In genomic region chr1:87264134-87265006, GRCm38 (mm10) we compare ENCODE assay signal across 8 mouse cellular contexts. TPM values are rescaled to one million over a fixed set of nuclear protein-coding genes. Genes with fewer than 3 reads are reported as not detected.
DNase-seq lines count a peak whose midpoint lies in the region; ATAC-seq and TF ChIP-seq lines count a peak whose summit lies in the region.

Efhd1 (plus strand) TSS chr1:87264363.

- H3K4me1 ChIP-seq in spleen, adult 2 months (ENCODE audit: control insufficient read depth, insufficient read depth, insufficient read length): peaks cover 7% of the 10 kb centered on the region
- no peaks in the 10 kb centered on the region; the same call in 1 of the 2 replicates for H3K4me1 ChIP-seq in intestine, postnatal 0 days (replicated peaks; ENCODE audit: control insufficient read depth, insufficient read depth, low read length)
- peaks cover 11% of the 10 kb centered on the region; the same call in 1 of the 2 replicates for H3K4me1 ChIP-seq in liver, embryonic 12.5 days
- peaks cover 30% of the 10 kb centered on the region for H3K4me1 ChIP-seq in neural tube, embryonic 15.5 days

- H3K4me2 ChIP-seq in intestine, postnatal 0 days (replicated peaks; ENCODE audit: low read depth): peak within 1 kb of the TSS; percentile 87
- H3K4me2 ChIP-seq in liver, embryonic 12.5 days: peak within 1 kb of the TSS; percentile 69
- H3K4me2 ChIP-seq in neural tube, embryonic 15.5 days: peak within 1 kb of the TSS; percentile 99

- no peak for TF ChIP-seq POLR2A in spleen, adult 2 months (IDR thresholded peaks at IDR 0.05; ENCODE audit: low read depth, low read length)

- WGBS in spleen, adult 2 months: 1% methylated on average over 70 of the region's 70 CpGs
- WGBS in intestine, postnatal 0 days: under 1% methylated on average over 70 of the region's 70 CpGs
- WGBS in liver, embryonic 12.5 days (ENCODE audit: insufficient replicate concordance): under 1% methylated on average over 70 of the region's 70 CpGs
- WGBS in neural tube, embryonic 15.5 days: under 1% methylated on average over 70 of the region's 70 CpGs

- TF ChIP-seq CTCF in spleen, adult 2 months (IDR thresholded peaks at IDR 0.05; ENCODE audit: extremely low read depth, insufficient read depth, insufficient read length, insufficient replicate concordance): no peak
- TF ChIP-seq CTCF in intestine, postnatal 0 days (IDR thresholded peaks at IDR 0.05; ENCODE audit: low read depth): no peak

- DNase-seq in spleen, adult 2 months (ENCODE audit: low read depth in 1 of 2, low spot score in 2 of 2): no peak
- no peak for DNase-seq in spleen, postnatal 14 days (ENCODE audit: low spot score in 2 of 2)
- peak; percentile 39 for DNase-seq in brain, adult 2 months (ENCODE audit: low read depth, low spot score)
- peak; percentile 38 to 52 for DNase-seq in gastrocnemius, postnatal 36 days
- DNase-seq in frontal cortex, postnatal 25 days (ENCODE audit: low spot score in 2 of 2): no peak

- peaks cover 9% of the 10 kb centered on the region; the same call in 1 of the 2 replicates for H3K27me3 ChIP-seq in spleen, adult 2 months (ENCODE audit: control insufficient read depth, insufficient read depth, low read length)
- peaks cover 68% of the 10 kb centered on the region for H3K27me3 ChIP-seq in intestine, postnatal 0 days (replicated peaks; ENCODE audit: control insufficient read depth, insufficient read depth, low read length)
- peaks cover 100% of the 10 kb centered on the region for H3K27me3 ChIP-seq in liver, embryonic 12.5 days (replicated peaks)
- peaks cover 59% of the 10 kb centered on the region for H3K27me3 ChIP-seq in neural tube, embryonic 15.5 days (replicated peaks)

- intact Hi-C loops in gastrocnemius, postnatal 36 days (cut with DNase I): no loop called here

- no peaks in the 10 kb centered on the region for H3K9me3 ChIP-seq in intestine, postnatal 0 days (ENCODE audit: control insufficient read depth)
- no peaks in the 10 kb centered on the region for H3K9me3 ChIP-seq in liver, embryonic 12.5 days (replicated peaks)
- no peaks in the 10 kb centered on the region for H3K9me3 ChIP-seq in neural tube, embryonic 15.5 days (replicated peaks)

- H3K27ac ChIP-seq in spleen, adult 2 months (ENCODE audit: insufficient read depth, low read length): 0 out of 2 replicates have a peak within 1 kb of the TSS, but pooled peaks have one; percentile 17
- H3K27ac ChIP-seq in intestine, postnatal 0 days (ENCODE audit: low read depth, low read length): no peak within 1 kb of the TSS
- H3K27ac ChIP-seq in liver, embryonic 12.5 days: no peak within 1 kb of the TSS
- H3K27ac ChIP-seq in neural tube, embryonic 15.5 days (replicated peaks): no peak within 1 kb of the TSS

- 0 out of 2 replicates have a peak within 1 kb of the TSS, but pooled peaks have one; percentile 17 for H3K9ac ChIP-seq in intestine, postnatal 0 days (ENCODE audit: low read depth, low read length)
- H3K9ac ChIP-seq in liver, embryonic 12.5 days: no peak within 1 kb of the TSS
- H3K9ac ChIP-seq in neural tube, embryonic 15.5 days (replicated peaks): peak within 1 kb of the TSS; percentile 51

- ATAC-seq in intestine, postnatal 0 days: no peak
- no peak for ATAC-seq in liver, embryonic 12.5 days
- peak; percentile 44 for ATAC-seq in neural tube, embryonic 15.5 days (ENCODE audit: low FRiP score)

- no peaks in the 10 kb centered on the region for H3K36me3 ChIP-seq in spleen, adult 2 months (ENCODE audit: control insufficient read depth, insufficient read depth, low read length)
- no peaks in the 10 kb centered on the region for H3K36me3 ChIP-seq in intestine, postnatal 0 days (ENCODE audit: control insufficient read depth, insufficient read depth)
- H3K36me3 ChIP-seq in liver, embryonic 12.5 days: no peaks in the 10 kb centered on the region
- H3K36me3 ChIP-seq in neural tube, embryonic 15.5 days: no peaks in the 10 kb centered on the region

- peak within 1 kb of the TSS; percentile 35 for H3K4me3 ChIP-seq in spleen, adult 2 months (ENCODE audit: extremely low read depth, insufficient read depth, insufficient read length)
- peak within 1 kb of the TSS; percentile 49 for H3K4me3 ChIP-seq in intestine, postnatal 0 days (ENCODE audit: low read depth, low read length)
- H3K4me3 ChIP-seq in liver, embryonic 12.5 days: peak within 1 kb of the TSS; percentile 46
- H3K4me3 ChIP-seq in neural tube, embryonic 15.5 days (replicated peaks): peak within 1 kb of the TSS; percentile 48

RNA-seq across cellular contexts. Expression of gene Efhd1, which starts in this region (rescaled TPM):
- 26.0 and 28.0 TPM in 2 replicates for polyA plus RNA-seq in spleen, adult 2 months (2012; rRNA removed)
- 1 to 10 TPM; 4.1 to 4.7 TPM for total RNA-seq in gastrocnemius, postnatal 36 days (2021)
- 2.1 and 3.0 TPM in 2 replicates for polyA plus RNA-seq in intestine, postnatal 0 days (2015; fragmentation: Nextera tagmentation; extraction: Ambion mirVana)
- polyA plus RNA-seq in liver, embryonic 12.5 days (2016; fragmentation: Nextera tagmentation; extraction: Ambion mirVana): not detected in 2 replicates
- polyA plus RNA-seq in neural tube, embryonic 15.5 days (2015; fragmentation: Nextera tagmentation; extraction: Ambion mirVana): 1.2 and 2.3 TPM in 2 replicates

Comparison
In these comparisons a context has a peak if more than half of its experiments do, and no peak if none do; other contexts are left out.
1. DNase-seq: peak in brain, adult 2 months (single experiment) and gastrocnemius, postnatal 36 days (2 of 2); none in spleen, adult 2 months (0 of 2), spleen, postnatal 14 days (0 of 2) and frontal cortex, postnatal 25 days (0 of 2).
2. Peak in every context shown above with its lines, with median percentiles within 50 percentile points of each other: H3K4me3 ChIP-seq and H3K4me2 ChIP-seq.